Mouse (Mus musculus) left cerebral cortex, postnatal 14 days (tissue): ENCODE measurements around the gene Eif2b5. TPM values are rescaled to one million over a fixed set of nuclear protein-coding genes. Genes with fewer than 3 reads are reported as not detected.
"Not testable (repeated sequence)": the region's sequence is repeated elsewhere in the genome, so short reads cannot be mapped to it uniquely, and the experiment has no call there.

Source experiments
- DNase-seq, 2 experiments: peaks; one replicate each; pipeline ENCODE4 v3.0.0; 2021 to 2022; ENCODE audit warnings: low spot score in 2 of 2, mixed read lengths in 1 of 2
- intact Hi-C: fragments of 180-260 bp; cut with DNase I; formaldehyde crosslinking; loops from one replicate; pipeline ENCODE4 v1.15.1; 2025
- total RNA-seq, 2 experiments: library from RNA; stranded (reverse); gene quantifications; 2 replicates each; pipeline ENCODE4 v1.2.3; 2021

Gene Eif2b5
- total RNA-seq, 2 experiments from 2014 or later: 55.0 to 57.6 TPM

- DNase-seq: no peak
- intact Hi-C loops: no loop called here
Measured at GRCm38 (mm10) chr16:20485061-20485460, 13.6 kb upstream of the Eif2b5 start.

DNA sequence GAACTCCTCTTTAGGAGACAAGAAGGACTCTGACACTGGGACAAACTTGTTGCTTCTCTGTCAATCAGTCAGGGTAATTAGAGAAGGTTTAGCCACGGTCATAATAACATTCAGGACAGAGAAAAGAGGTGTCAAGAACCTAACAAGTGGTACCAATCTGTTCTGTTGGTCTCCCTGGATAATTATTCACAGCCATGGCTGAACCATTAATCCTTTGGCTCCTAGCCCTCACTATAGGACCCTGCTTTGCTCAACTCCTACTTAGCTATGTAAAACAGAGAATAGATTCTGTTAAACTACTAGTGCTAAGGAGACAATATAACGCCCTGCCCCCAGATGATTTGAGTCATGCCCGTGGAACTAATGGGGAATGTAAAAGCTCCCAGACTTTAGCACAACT, 12.6 kb upstream of the Eif2b5 start:
- intact Hi-C loops: no loop called here
- no peak for DNase-seq

- no peak for DNase-seq
- intact Hi-C loops: no loop called here
Measured at GRCm38 (mm10) chr16:20488151-20488550, 10.5 kb upstream of the Eif2b5 start.

GRCm38 (mm10) chr16:20488751-20489150, 9.9 kb upstream of the Eif2b5 start:
- intact Hi-C loops, DNase-seq: not testable (repeated sequence)

DNA sequence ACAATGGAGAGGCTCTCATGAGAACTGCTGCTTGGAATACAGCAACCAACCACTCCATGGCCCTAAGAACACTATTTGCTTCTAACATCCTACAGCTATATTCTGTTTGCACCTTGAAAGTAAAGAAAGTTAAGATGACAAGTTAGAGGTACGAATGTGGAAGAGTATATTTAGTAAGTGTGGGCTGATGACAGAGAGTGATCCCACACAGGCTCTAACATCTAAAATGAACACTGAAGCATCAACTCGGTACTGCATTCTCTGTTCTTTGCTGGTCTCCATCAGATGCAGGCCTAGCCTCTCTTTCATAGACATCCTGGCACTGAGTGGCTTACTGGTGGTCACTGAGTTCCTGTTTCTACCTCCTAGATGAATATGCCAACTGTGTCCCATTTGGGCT, 9.4 kb upstream of the Eif2b5 start:
- intact Hi-C loops: no loop called here
- no peak for DNase-seq

DNA sequence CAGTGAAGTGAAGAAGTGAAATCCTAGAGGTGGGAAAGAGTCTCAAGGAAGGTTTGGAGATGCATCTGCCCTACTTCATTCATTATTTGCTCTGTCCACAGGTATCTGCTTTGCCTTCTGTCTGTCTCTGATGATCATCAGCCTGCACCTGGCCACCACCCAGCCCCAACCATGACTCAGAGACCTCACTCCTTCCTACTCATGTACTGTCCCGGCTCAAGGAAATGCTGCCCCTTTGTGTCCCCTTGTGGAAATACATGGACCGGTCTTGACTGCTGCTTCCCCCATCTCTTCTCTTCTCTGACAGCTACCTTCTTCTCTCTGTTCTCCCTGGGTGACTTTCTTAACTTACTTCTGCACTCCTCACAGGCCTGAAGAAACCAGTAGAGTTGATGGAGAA, 8.0 kb upstream of the Eif2b5 start:
- intact Hi-C loops: no loop called here
- no peak for DNase-seq

DNA sequence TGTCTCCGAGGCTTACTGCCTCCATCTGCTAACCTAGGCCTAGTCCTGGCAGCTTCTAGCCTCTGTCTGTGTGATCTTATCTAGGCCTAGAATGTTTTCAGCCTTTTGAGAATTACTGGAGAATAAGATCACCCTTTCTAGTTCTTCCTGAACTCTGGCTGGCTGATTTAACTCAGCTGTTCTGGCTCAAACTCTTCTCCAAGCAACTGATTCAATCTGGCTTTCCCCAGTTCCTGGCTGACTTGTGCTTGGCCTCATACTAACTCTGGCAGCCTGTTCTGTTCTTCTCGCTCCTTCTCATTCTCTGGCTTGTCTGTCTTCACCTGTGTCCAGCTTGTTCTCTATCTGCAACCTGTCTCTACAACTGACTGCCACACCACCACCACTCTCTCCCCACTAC, 7.3 kb upstream of the Eif2b5 start:
- intact Hi-C loops: no loop called here

GRCm38 (mm10) chr16:20493452-20493851, 5.2 kb upstream of the Eif2b5 start:
- no peak for DNase-seq
- intact Hi-C loops: no loop called here

More for the DNA sequence above, 7.3 kb upstream of the Eif2b5 start:
- DNase-seq: no peak

GRCm38 (mm10) chr16:20496671-20497600, 1.7 kb upstream of the Eif2b5 start:
- intact Hi-C loops: loop anchor here (5.0 kb wide), 1 partner anchor 145 kb away; no protein-coding TSS in a partner anchor
- DNase-seq: peak; percentile 76 to 86

- intact Hi-C loops: loop anchor here (5.0 kb wide), 1 partner anchor 144 kb away; no protein-coding TSS in a partner anchor
- DNase-seq: no peak
Measured at GRCm38 (mm10) chr16:20497980-20498676, 489 bp upstream of the Eif2b5 start.

- intact Hi-C loops: loop anchor here (5.0 kb wide), 2 partner anchors 41 to 156 kb away; partner anchors contain the start of gene Abcf3
- DNase-seq: no peak
Measured at GRCm38 (mm10) chr16:20506000-20506399, 7.4 kb downstream of the Eif2b5 start.

DNA sequence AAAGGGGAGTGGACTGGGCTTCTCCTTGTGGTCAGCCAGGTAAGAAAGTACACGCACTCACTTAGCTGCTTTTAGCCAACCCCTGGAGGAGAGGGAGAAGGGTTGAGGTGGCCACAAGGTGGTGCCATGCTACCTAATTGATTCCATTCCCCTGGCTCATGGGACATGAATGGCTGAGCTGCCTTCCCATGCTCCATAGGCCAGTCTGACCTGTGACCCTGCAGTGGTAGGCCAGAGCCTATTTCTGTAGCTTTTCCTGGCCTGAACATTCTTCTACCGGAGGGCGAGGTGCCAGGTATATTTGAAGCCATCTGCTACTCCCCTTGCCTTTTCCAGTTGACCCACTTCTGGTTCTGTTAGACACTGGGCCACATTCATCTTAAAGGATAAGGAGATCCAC, 10.7 kb downstream of the Eif2b5 start:
- peak in 1 of 2 experiments; percentile 38 for DNase-seq
- intact Hi-C loops: loop anchor here (5.0 kb wide), 2 partner anchors 38 to 153 kb away; partner anchors contain the start of gene Abcf3

GRCm38 (mm10) chr16:20511277-20511847, 12.7 kb downstream of the Eif2b5 start:
- intact Hi-C loops: no loop called here
- DNase-seq: no peak

GRCm38 (mm10) chr16:20516032-20516431, 17.4 kb downstream of the Eif2b5 start:
- DNase-seq: no peak
- intact Hi-C loops: loop anchor here (5.0 kb wide), 1 partner anchor 126 kb away; no protein-coding TSS in a partner anchor

GRCm38 (mm10) chr16:20516726-20517201, 18.1 kb downstream of the Eif2b5 start, which contains the start of gene Dvl3:
Gene Dvl3 (plus strand): TSS chr16:20516982.
- intact Hi-C loops: loop anchor here (5.0 kb wide), 1 partner anchor 126 kb away; no protein-coding TSS in a partner anchor

DNA sequence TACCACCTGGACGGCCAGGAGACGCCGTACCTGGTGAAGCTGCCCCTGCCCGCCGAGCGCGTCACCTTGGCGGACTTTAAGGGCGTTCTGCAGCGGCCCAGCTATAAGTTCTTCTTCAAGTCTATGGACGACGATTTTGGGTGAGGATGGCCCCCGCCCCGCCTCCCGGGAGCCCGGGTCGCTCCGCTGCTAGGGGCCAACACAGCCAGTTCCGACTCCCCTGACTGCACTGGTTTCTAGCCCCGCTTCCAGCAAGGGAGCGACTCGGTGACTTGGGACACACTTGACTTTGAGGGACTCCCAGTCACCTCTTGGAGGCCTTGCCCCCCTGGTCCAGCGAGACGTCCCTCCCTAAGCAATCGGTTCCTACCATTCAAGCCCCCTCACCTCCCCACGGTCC, 18.6 kb downstream of the Eif2b5 start:
- intact Hi-C loops: loop anchor here (5.0 kb wide), 1 partner anchor 125 kb away; no protein-coding TSS in a partner anchor
- DNase-seq: peak in 1 of 2 experiments; percentile 15

More at GRCm38 (mm10) chr16:20516726-20517201, 18.1 kb downstream of the Eif2b5 start, which contains the start of gene Dvl3:
- peak; percentile 78 to 85 for DNase-seq

DNA sequence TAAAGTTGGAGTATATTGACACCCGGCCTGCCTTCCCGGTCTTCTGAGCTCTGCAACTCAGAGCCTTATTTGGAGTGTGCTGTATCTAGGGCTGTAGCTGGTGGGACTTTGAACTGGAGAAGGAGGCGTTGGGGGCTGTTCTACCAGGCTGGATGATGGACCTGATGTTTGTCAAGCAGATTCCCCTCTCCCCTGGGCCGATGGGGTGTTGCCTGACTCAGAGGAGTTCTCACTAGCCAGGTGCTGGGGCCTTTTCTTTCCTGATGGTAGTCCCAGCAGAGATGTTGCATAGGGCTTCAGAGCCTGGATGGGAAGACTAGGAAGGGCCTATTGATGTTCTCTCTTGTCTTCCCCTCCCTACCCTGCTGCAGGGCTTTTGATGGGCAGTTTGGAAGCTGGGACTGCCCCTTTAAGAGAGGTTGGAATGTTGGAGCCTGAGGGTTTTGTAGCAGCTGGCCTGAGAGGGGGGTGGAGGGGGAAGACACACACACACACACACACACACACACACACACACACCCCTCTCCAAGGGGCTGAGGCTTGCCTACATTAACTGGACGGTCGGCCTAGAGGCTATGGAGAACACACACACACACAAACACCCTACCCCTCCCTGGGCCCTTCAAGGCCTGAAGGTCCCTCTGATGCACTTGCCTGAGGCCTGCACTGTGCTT, 19.2 kb downstream of the Eif2b5 start:
- intact Hi-C loops: loop anchor here (5.0 kb wide), 1 partner anchor 124 kb away; no protein-coding TSS in a partner anchor
- no peak for DNase-seq

DNA sequence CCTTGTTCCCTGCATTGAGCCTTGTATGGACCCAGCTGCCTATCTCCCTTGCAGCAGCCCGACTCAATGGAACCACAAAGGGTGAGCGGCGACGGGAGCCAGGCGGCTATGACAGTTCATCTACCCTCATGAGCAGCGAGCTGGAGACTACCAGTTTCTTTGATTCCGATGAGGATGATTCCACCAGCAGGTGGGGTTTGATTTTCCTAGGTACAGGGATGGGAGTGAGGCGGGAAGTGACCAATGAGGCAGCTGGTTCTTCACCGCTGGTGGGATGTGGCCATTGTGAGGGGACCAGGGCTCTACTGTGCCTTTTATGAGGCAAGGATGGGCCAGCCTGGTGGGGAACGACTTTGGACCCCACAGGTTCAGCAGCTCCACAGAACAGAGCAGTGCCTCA, 25.3 kb downstream of the Eif2b5 start:
- intact Hi-C loops: no loop called here
- no peak for DNase-seq

- intact Hi-C loops: no loop called here
Measured at GRCm38 (mm10) chr16:20528779-20529178, 30.2 kb downstream of the Eif2b5 start.

More at GRCm38 (mm10) chr16:20528779-20529178, 30.2 kb downstream of the Eif2b5 start:
- DNase-seq: no peak
